Mouse (Mus musculus) liver, embryonic 13.5 days (tissue): ENCODE measurements around the gene Ajap1. TPM values are rescaled to one million over a fixed set of nuclear protein-coding genes. Genes with fewer than 3 reads are reported as not detected.

Source experiments
- ATAC-seq: fragments of 200-750 bp; cut with Nextera tagmentation; 2 replicates; pipeline ENCODE4 v1.8.0; 2017; ENCODE audit warnings: low read depth, mild to moderate bottlenecking, moderate number of reproducible peaks, moderate library complexity
- DNase-seq: peaks from one replicate; pipeline ENCODE4 v3.0.0; 2022
- H3K27ac ChIP-seq: fragments of 300-500 bp; sonication (generic); 2 replicates; pipeline ENCODE4 v1.5.1; 2015; ENCODE audit warnings: moderate library complexity, mild to moderate bottlenecking, inconsistent platforms
- H3K27me3 ChIP-seq: fragments of 300-500 bp; sonication (generic); 2 replicates; pipeline ENCODE4 v1.6.1; 2015; ENCODE audit warnings: mild to moderate bottlenecking, inconsistent platforms
- H3K36me3 ChIP-seq: fragments of 300-500 bp; sonication (generic); 2 replicates; pipeline ENCODE4 v1.6.1; 2015; ENCODE audit warnings: mild to moderate bottlenecking, inconsistent platforms
- H3K4me1 ChIP-seq: fragments of 300-500 bp; sonication (generic); replicated peaks from 2 replicates; pipeline ENCODE4 v1.6.1; 2015; ENCODE audit warnings: inconsistent platforms
- H3K4me2 ChIP-seq: fragments of 300-500 bp; sonication (generic); 2 replicates; pipeline ENCODE4 v1.6.1; 2015; ENCODE audit warnings: inconsistent platforms, mild to moderate bottlenecking, moderate library complexity
- H3K4me3 ChIP-seq: fragments of 300-500 bp; sonication (generic); replicated peaks from 2 replicates; pipeline ENCODE4 v1.5.1; 2015; ENCODE audit warnings: mild to moderate bottlenecking, inconsistent platforms
- H3K9ac ChIP-seq: fragments of 300-500 bp; sonication (generic); 2 replicates; pipeline ENCODE4 v1.6.1; 2015; ENCODE audit warnings: mild to moderate bottlenecking, inconsistent platforms
- H3K9me3 ChIP-seq: fragments of 300-500 bp; sonication (generic); replicated peaks from 2 replicates; pipeline ENCODE4 v1.6.1; 2016; ENCODE audit warnings: inconsistent platforms
- WGBS: fragments of 180-500 bp; shearing (Covaris S2); methylation state at CpG from one replicate; pipeline ENCODE4 v1.1.7; 2015; ENCODE audit not compliant: insufficient replicate concordance; 5-methylcytosine and 5-hydroxymethylcytosine counted together
- polyA plus RNA-seq: library from polyadenylated mRNA; unstranded; fragments of >200 nt; fragmentation: Nextera tagmentation; extraction: Ambion mirVana; gene quantifications from 2 replicates; pipeline ENCODE4 v1.2.1, GENCODE M21; 2015

The Ajap1 gene
- polyA plus RNA-seq, 1 experiment from 2014 or later = 0.23 TPM

DNA sequence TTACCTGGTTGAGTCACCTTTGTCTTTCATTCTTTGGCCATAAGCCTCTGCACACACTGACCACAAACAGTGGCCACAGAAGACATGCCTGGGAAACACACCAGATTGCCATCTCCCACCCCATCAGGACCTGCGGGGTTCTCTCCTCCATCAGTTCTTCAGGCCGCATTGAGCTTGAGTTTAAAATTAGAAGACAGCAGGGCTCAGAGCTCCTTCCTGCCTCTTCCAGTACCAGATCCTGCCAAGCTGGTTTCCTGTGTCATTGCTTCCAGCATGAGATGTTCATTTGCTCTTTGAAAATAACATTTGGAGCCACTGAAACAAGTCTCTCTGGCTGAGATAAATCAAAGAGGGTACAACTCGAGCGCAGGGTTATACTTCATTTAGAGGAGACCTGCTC lies 126.4 kb downstream of the Ajap1 start:
- no peak for DNase-seq
- Histone ChIP-seq H3K4me2 (no peak overlapping the region), H3K27me3 (no peaks in the 10 kb centered on the region), H3K36me3 (no peaks in the 10 kb centered on the region), H3K4me3 (no peak overlapping the region), H3K4me1 (no peaks in the 10 kb centered on the region), H3K9me3 (peaks cover 3% of the 10 kb centered on the region; the same call in 1 of the 2 replicates), H3K27ac (no peak overlapping the region), H3K9ac (no peak overlapping the region)
- ATAC-seq = no peak
- 78% methylated on average over 4 of the region's 4 CpGs for WGBS

DNA sequence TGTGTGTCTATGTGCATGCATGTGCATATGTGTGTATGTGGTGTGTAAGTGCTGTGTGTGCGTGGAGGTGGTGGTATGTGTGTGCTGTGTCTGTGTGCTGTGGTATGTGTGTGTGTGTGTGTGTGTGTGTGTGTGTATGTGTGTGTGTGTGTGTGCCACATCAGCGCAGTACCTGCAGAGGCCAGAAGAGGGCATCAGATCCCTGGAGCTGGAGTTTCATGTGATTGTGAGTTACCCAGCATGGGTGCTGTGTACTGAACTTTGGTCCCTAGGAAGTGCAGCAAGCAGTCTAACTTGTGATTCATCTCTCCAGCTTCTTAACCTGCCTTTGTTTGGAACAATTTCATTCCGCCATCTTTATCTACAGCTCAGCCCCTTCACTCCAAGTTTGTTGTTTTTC lies 137.6 kb downstream of the Ajap1 start:
- Histone ChIP-seq H3K9ac (no peak overlapping the region), H3K4me2 (no peak overlapping the region), H3K4me1 (no peaks in the 10 kb centered on the region), H3K36me3 (no peaks in the 10 kb centered on the region), H3K27me3 (no peaks in the 10 kb centered on the region), H3K9me3 (peaks cover 12% of the 10 kb centered on the region; the same call in 1 of the 2 replicates), H3K4me3 (no peak overlapping the region), H3K27ac (no peak overlapping the region)
- DNase-seq = no peak
- ATAC-seq = no peak
- WGBS = 84% methylated on average over 3 of the region's 3 CpGs

GRCm38 (mm10) chr4:153340887-153341286 lies 141.7 kb downstream of the Ajap1 start:
- H3K9me3 ChIP-seq = peaks cover 17% of the 10 kb centered on the region
- H3K4me1 ChIP-seq = no peaks in the 10 kb centered on the region
- H3K27me3 ChIP-seq = no peaks in the 10 kb centered on the region
- H3K27ac ChIP-seq = no peak overlapping the region
- H3K36me3 ChIP-seq = no peaks in the 10 kb centered on the region
- no peak overlapping the region for H3K4me2 ChIP-seq
- no peak overlapping the region for H3K9ac ChIP-seq
- H3K4me3 ChIP-seq = no peak overlapping the region
- ATAC-seq (no peak), DNase-seq (no peak)

- ATAC-seq (no peak), DNase-seq (no peak)
- Histone ChIP-seq H3K4me3 (no peak overlapping the region), H3K36me3 (no peaks in the 10 kb centered on the region), H3K27ac (no peak overlapping the region), H3K4me2 (no peak overlapping the region), H3K27me3 (no peaks in the 10 kb centered on the region), H3K9ac (no peak overlapping the region), H3K9me3 (peaks cover 28% of the 10 kb centered on the region), H3K4me1 (no peaks in the 10 kb centered on the region)
- 71% methylated on average over 15 of the region's 15 CpGs for WGBS
Observed at GRCm38 (mm10) chr4:153335301-153335799, 147.3 kb downstream of the Ajap1 start.

GRCm38 (mm10) chr4:153327809-153328208 lies 154.8 kb downstream of the Ajap1 start:
- no peak overlapping the region for H3K4me3 ChIP-seq

More at GRCm38 (mm10) chr4:153327809-153328208, 154.8 kb downstream of the Ajap1 start:
- no peak overlapping the region for H3K9ac ChIP-seq
- no peak overlapping the region for H3K4me2 ChIP-seq
- DNase-seq (no peak), ATAC-seq (no peak)
- no peaks in the 10 kb centered on the region for H3K4me1 ChIP-seq
- WGBS = 67% methylated on average over 10 of the region's 10 CpGs
- H3K27ac ChIP-seq = no peak overlapping the region
- H3K36me3 ChIP-seq = no peaks in the 10 kb centered on the region
- H3K9me3 ChIP-seq = no peaks in the 10 kb centered on the region; the same call in 1 of the 2 replicates
- H3K27me3 ChIP-seq = no peaks in the 10 kb centered on the region
